Mouse (Mus musculus): ENCODE data around the gene Ppp1r12a. TPM values are rescaled to one million over a fixed set of nuclear protein-coding genes. Genes with fewer than 3 reads are reported as not detected.

Gene Ppp1r12a
- polyA plus RNA-seq, 1 experiment from 2014 or later: 74.0 TPM

- no peaks in the 10 kb centered on the region for H3K9me3 ChIP-seq (replicated peaks; ENCODE audit: low read length)
- no peaks in the 10 kb centered on the region for H3K36me3 ChIP-seq (ENCODE audit: insufficient read depth, low read length)
- ATAC-seq (replicated peaks; ENCODE audit: low FRiP score, low read depth) (no peak), DNase-seq (ENCODE audit: low spot score) (no peak)
- H3K4me3 ChIP-seq (replicated peaks; ENCODE audit: low read depth, low read length): no peak overlapping the region
- H3K27ac ChIP-seq: no peak overlapping the region
- no peak for TF ChIP-seq CTCF (IDR thresholded peaks at IDR 0.05; ENCODE audit: low read depth)
- WGBS: 87% methylated on average over 5 of the region's 5 CpGs
- H3K4me1 ChIP-seq (replicated peaks; ENCODE audit: insufficient read depth, low read length): no peaks in the 10 kb centered on the region
- no peak overlapping the region for H3K4me2 ChIP-seq (ENCODE audit: low read length)
- no peak overlapping the region for H3K9ac ChIP-seq (ENCODE audit: low read depth, low read length)
- H3K27me3 ChIP-seq (ENCODE audit: insufficient read depth, low read length): no peaks in the 10 kb centered on the region
Observed at GRCm38 (mm10) chr10:108310195-108310594, 148.2 kb downstream of the Ppp1r12a start.

DNA sequence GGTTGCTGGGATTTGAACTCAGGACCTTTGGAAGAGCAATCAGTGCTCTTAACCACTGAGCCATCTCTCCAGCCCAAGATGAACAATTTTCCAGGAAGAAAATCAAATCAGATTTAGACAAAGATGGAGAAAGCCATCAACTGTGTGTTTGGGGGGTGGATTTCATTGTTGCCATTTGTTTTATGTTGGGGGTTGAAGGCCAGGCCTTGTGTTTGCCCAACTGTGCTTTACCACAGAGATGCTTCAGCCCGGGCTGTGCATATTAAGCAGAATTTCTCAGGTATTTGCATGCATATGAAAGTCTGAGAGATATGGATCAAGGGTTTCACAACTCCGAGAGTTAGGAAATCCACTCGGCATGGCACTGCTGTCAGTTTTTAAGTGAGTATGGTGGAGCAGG, 149.4 kb downstream of the Ppp1r12a start:
- no peak overlapping the region for H3K9ac ChIP-seq (ENCODE audit: low read depth, low read length)
- no peaks in the 10 kb centered on the region for H3K36me3 ChIP-seq (ENCODE audit: insufficient read depth, low read length)
- WGBS: 88% methylated on average over 3 of the region's 3 CpGs
- H3K4me1 ChIP-seq (replicated peaks; ENCODE audit: insufficient read depth, low read length): no peaks in the 10 kb centered on the region
- DNase-seq (ENCODE audit: low spot score) (no peak), ATAC-seq (replicated peaks; ENCODE audit: low FRiP score, low read depth) (no peak)
- no peak for TF ChIP-seq CTCF (IDR thresholded peaks at IDR 0.05; ENCODE audit: low read depth)
- no peaks in the 10 kb centered on the region for H3K27me3 ChIP-seq (ENCODE audit: insufficient read depth, low read length)
- H3K9me3 ChIP-seq (replicated peaks; ENCODE audit: low read length): no peaks in the 10 kb centered on the region
- H3K4me2 ChIP-seq (ENCODE audit: low read length): no peak overlapping the region
- no peak overlapping the region for H3K4me3 ChIP-seq (replicated peaks; ENCODE audit: low read depth, low read length)
- no peak overlapping the region for H3K27ac ChIP-seq

DNA sequence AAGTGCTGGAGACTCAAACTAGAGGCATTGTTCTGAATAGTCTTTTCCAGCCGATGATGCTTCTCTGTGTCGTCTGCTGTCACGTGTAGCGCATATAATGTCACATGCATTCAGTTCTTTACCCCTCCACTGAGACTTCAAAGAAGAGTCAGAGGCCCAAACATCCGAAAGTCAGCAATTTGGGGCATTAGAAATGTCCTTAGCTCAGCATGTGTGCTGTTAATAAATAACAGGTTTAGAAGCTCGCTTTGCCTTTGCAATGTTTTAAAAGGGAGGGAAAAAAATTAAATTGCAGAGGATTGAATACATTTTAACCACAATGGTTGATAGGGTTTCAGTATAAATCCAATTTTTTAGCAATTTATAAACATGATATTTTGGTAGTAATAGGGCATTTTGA, 151.9 kb downstream of the Ppp1r12a start:
- no peak overlapping the region for H3K27ac ChIP-seq
- no peak overlapping the region for H3K4me2 ChIP-seq (ENCODE audit: low read length)
- ATAC-seq (replicated peaks; ENCODE audit: low FRiP score, low read depth) (no peak), DNase-seq (ENCODE audit: low spot score) (no peak)
- TF ChIP-seq CTCF (IDR thresholded peaks at IDR 0.05; ENCODE audit: low read depth): no peak
- H3K4me3 ChIP-seq (replicated peaks; ENCODE audit: low read depth, low read length): no peak overlapping the region
- H3K9me3 ChIP-seq (replicated peaks; ENCODE audit: low read length): no peaks in the 10 kb centered on the region
- no peaks in the 10 kb centered on the region for H3K27me3 ChIP-seq (ENCODE audit: insufficient read depth, low read length)
- no peaks in the 10 kb centered on the region for H3K4me1 ChIP-seq (replicated peaks; ENCODE audit: insufficient read depth, low read length)
- H3K9ac ChIP-seq (ENCODE audit: low read depth, low read length): no peak overlapping the region
- 64% methylated on average over 6 of the region's 6 CpGs for WGBS
- no peaks in the 10 kb centered on the region for H3K36me3 ChIP-seq (ENCODE audit: insufficient read depth, low read length)

DNA sequence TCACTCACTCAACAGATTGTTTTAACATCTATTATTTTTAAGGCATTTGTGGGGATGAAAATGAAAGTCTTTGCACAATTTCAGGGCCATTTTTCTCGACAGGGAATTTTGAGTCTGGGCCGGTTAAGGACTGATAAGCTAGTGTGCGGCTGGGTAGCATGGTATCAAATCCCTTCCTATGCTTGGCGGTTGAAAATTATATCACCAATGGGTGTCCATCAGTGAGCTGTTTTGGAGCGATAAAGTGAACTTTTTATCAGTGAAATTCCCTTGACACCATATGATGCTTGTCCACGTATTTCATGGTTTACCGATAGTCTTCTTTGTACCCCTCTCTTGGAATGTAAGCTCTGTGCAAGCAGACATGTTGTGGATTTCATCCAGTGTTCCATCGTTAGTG, 152.4 kb downstream of the Ppp1r12a start:
- no peak overlapping the region for H3K4me2 ChIP-seq (ENCODE audit: low read length)
- no peak for ATAC-seq (replicated peaks; ENCODE audit: low FRiP score, low read depth)
- no peak overlapping the region for H3K27ac ChIP-seq
- H3K36me3 ChIP-seq (ENCODE audit: insufficient read depth, low read length): no peaks in the 10 kb centered on the region
- DNase-seq (ENCODE audit: low spot score): no peak
- H3K9ac ChIP-seq (ENCODE audit: low read depth, low read length): no peak overlapping the region
- no peaks in the 10 kb centered on the region for H3K4me1 ChIP-seq (replicated peaks; ENCODE audit: insufficient read depth, low read length)
- no peak for TF ChIP-seq CTCF (IDR thresholded peaks at IDR 0.05; ENCODE audit: low read depth)
- 91% methylated on average over 8 of the region's 8 CpGs for WGBS
- no peaks in the 10 kb centered on the region for H3K9me3 ChIP-seq (replicated peaks; ENCODE audit: low read length)
- no peak overlapping the region for H3K4me3 ChIP-seq (replicated peaks; ENCODE audit: low read depth, low read length)
- H3K27me3 ChIP-seq (ENCODE audit: insufficient read depth, low read length): no peaks in the 10 kb centered on the region

GRCm38 (mm10) chr10:108315236-108315635, 153.2 kb downstream of the Ppp1r12a start:
- no peak for DNase-seq (ENCODE audit: low spot score)
- H3K9ac ChIP-seq (ENCODE audit: low read depth, low read length): no peak overlapping the region
- no peak overlapping the region for H3K4me3 ChIP-seq (replicated peaks; ENCODE audit: low read depth, low read length)
- WGBS: 90% methylated on average over 7 of the region's 7 CpGs
- H3K27me3 ChIP-seq (ENCODE audit: insufficient read depth, low read length): no peaks in the 10 kb centered on the region
- H3K4me2 ChIP-seq (ENCODE audit: low read length): no peak overlapping the region
- no peaks in the 10 kb centered on the region for H3K4me1 ChIP-seq (replicated peaks; ENCODE audit: insufficient read depth, low read length)
- no peak for ATAC-seq (replicated peaks; ENCODE audit: low FRiP score, low read depth)
- H3K9me3 ChIP-seq (replicated peaks; ENCODE audit: low read length): no peaks in the 10 kb centered on the region
- TF ChIP-seq CTCF (IDR thresholded peaks at IDR 0.05; ENCODE audit: low read depth): no peak
- no peaks in the 10 kb centered on the region for H3K36me3 ChIP-seq (ENCODE audit: insufficient read depth, low read length)
- H3K27ac ChIP-seq: no peak overlapping the region

- Histone ChIP-seq H3K9ac (ENCODE audit: low read depth, low read length) (no peak overlapping the region), H3K27me3 (ENCODE audit: insufficient read depth, low read length) (no peaks in the 10 kb centered on the region), H3K9me3 (replicated peaks; ENCODE audit: low read length) (0 out of 2 replicates have a peak, but pooled peaks cover 4% of the 10 kb centered on the region), H3K27ac (no peak overlapping the region), H3K4me2 (ENCODE audit: low read length) (no peak overlapping the region), H3K36me3 (ENCODE audit: insufficient read depth, low read length) (no peaks in the 10 kb centered on the region), H3K4me3 (replicated peaks; ENCODE audit: low read depth, low read length) (no peak overlapping the region), H3K4me1 (replicated peaks; ENCODE audit: insufficient read depth, low read length) (0 out of 2 replicates have a peak, but pooled peaks cover 4% of the 10 kb centered on the region)
- TF ChIP-seq CTCF (IDR thresholded peaks at IDR 0.05; ENCODE audit: low read depth): no peak
- WGBS: 91% methylated on average over 7 of the region's 7 CpGs
- no peak for DNase-seq (ENCODE audit: low spot score)
- ATAC-seq (replicated peaks; ENCODE audit: low FRiP score, low read depth): no peak
Observed at GRCm38 (mm10) chr10:108328356-108328755, 166.4 kb downstream of the Ppp1r12a start.

- Histone ChIP-seq H3K27me3 (ENCODE audit: insufficient read depth, low read length) (no peaks in the 10 kb centered on the region), H3K4me1 (replicated peaks; ENCODE audit: insufficient read depth, low read length) (0 out of 2 replicates have a peak, but pooled peaks cover 4% of the 10 kb centered on the region), H3K9ac (ENCODE audit: low read depth, low read length) (no peak overlapping the region), H3K4me2 (ENCODE audit: low read length) (no peak overlapping the region), H3K27ac (no peak overlapping the region), H3K36me3 (ENCODE audit: insufficient read depth, low read length) (no peaks in the 10 kb centered on the region), H3K9me3 (replicated peaks; ENCODE audit: low read length) (0 out of 2 replicates have a peak, but pooled peaks cover 4% of the 10 kb centered on the region), H3K4me3 (replicated peaks; ENCODE audit: low read depth, low read length) (no peak overlapping the region)
- no peak for TF ChIP-seq CTCF (IDR thresholded peaks at IDR 0.05; ENCODE audit: low read depth)
- ATAC-seq (replicated peaks; ENCODE audit: low FRiP score, low read depth) (no peak), DNase-seq (ENCODE audit: low spot score) (no peak)
- WGBS: 90% methylated on average over 12 of the region's 12 CpGs
Observed at GRCm38 (mm10) chr10:108328983-108329382, 167.0 kb downstream of the Ppp1r12a start.
